Mouse (Mus musculus) brain, embryonic 18.5 days (tissue): Measurements from ENCODE around the gene Atp5g1.

Experiments
- DNase-seq: peaks from one replicate; pipeline ENCODE4 v3.0.0-alpha.2; 2012; ENCODE audit warnings: low read depth, low spot score

Atp5g1 gene

DNA sequence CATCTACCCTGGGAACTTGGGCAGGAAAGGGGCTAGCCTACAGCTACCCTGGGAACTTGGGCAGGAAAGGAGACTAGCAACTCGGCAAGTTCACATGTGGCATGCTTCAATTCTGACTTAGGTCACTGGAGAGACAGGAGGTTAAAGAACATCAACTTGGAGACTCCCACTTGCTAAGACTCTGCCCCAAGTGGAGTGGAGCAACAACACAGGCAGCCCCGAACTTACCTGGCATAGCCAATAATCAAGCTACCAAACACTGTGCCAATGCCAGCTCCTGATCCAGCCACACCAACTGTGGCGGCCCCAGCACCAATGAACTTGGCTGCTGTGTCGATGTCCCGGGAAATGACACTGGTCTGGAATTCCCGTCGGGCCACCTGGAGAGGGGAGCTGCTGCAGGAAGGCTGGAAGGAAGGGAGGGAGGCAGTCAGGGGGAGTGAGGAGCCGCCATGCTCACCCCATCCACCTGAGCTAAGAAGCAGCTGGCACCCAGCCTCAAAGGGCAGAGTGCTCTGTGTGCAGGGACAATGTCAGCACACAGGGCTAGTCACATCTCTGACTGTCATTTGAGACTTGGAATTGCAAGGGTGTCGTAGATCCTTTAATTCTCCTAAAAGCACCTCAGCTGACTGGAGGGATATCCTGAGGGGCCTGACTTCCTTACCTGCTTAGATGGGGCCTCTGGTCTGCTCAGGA lies 2.0 kb downstream of the Atp5g1 start:
- DNase-seq: no peak

DNA sequence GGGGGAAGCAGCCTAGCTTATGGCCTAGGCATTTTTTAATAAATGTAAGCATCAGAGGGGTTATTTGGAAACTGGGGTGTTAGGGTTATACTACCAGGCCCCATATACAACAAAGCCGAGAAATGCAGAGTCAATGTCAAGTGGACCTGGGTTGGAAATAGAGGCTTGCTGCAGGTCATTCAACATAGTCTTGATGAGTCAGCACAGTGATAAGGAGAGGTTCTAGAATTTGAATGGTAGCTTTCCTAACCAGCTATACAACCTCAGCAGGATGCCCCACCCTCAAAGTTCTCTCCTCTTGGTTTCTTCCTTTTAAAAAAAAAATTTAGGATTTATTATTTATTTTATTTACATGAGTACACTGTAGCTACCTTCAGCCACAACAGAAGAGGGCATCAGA lies 4.5 kb downstream of the Atp5g1 start:
- DNase-seq: no peak

DNA sequence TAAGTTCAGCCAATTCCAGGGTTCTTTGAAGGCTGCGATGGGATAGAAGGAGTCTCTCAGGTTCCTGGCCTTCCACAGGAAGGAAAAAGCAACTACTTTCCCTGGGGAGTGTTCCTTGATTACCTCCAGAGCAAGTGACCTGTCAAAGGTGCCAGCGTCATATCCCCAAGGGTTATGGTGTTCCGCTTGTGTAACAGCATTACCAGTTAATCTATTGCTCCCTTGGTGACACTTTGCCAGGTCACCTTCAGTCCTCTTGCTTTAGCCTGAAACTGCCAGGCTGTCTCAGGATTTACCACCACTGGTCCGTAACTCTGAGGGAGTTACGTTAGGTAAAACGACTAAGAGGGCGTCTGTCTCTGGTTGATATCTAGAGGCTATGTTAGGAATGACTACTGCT lies 5.1 kb downstream of the Atp5g1 start:
- no peak for DNase-seq

DNA sequence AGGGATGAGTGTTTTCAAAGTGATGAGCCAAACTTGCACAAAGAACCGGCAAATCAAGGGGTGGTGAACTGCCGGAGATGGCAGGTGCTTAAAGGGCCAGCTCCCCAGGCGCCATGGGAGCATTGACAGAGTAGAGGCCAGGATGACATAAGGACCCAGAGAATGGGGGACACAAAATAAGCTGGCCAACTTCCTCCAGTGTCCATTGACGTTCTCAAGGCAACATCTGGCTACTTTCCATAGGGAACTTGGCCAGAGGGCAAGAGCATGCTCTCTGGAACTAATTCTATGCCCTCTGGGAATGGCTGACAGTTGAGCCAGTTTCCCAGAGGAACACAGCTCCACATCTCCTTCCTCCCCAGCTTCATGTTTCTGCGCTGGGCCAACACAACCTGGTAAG lies 7.2 kb downstream of the Atp5g1 start:
- DNase-seq: no peak

DNA sequence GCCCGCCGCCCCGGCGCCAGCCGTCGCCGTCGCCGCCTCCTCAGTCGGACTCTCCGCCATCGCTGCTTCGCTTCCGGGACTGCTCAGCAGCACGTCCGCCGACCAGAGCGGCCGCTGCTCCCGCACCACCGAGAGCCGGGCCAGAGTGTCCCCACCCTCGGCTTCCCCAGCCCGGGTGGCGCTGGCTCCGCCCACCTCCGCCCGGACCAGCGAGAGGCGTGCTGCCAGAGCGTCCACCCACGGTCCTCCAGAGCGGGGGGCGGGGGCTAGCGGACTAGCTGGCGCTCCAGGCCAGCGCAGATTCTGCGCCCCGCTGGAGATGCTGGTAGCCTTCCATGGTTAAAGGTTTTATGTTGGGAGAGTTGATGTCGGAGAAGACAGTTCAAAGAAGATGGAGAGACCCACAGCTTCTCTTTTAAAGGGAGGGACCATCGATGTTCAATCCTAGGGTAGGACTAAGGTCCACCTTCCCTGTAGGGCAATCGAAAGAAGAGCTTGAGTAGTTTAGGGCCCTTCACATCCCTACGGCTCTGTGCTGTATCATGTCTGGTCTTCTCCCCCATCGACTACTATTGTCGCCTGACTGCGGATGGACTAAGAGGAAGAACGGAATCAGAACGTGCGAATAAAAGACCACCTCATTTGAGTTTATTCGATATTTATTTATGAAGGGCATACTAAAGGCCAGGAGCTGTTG lies 10.1 kb downstream of the Atp5g1 start, which contains the start of gene Ube2z:
Gene Ube2z, minus strand, starts transcription at position 174 of the 697 bp plus-strand sequence.
- peak; percentile 88 for DNase-seq

DNA sequence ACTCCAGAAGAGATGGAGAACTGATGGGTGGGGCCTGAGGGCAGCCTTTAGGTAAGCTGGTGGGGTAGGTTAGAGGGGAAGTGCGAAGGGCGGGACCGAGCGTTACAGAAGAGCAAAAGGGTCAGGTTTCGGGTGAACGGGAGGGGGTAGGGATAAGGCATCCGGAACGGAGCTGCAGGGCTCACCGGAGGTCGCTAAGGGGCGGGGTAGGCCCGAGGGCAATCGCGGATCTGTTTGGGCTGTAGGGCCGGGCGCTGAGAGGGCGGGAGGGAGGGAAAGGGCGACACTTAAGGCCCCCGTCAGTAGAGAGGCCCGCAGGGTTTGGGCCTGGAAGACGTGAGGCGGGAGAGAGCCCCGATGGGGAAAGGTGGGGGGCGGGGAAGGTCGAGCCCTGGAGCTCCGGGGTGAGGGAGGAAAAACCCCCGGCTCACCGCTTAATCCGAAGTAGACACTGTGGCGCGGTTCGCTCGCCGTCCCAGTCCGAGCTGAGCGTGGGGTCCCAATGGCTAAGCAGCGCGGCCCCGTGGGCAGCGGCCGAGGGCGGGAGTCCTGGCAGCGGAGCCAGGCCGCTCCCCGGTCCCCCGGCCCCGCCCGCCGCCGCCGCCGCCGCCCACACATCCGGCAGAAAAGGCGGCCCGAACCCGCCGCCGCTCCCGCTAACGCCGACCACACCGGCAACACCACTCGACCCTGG lies 10.8 kb downstream of the Atp5g1 start:
- DNase-seq: no peak

DNA sequence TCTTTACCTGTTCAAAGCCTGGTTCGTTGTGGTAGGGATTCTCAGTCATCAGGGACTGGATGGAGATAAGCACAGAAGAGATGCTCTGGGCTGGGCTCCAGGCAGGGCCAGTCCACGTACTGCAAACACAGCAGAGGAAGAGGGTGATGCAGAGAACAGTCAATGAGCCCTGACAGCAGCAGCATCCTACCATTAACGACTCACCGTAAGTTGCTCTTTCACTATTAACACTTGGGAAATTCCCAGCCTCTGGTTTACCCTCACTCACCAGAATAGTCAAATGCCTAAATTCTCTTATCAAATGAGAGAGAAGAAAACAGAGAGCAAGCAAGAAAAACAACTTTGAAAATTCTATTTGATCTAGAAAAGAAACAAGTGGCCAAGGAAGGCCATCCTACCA lies 17.2 kb downstream of the Atp5g1 start:
- no peak for DNase-seq

DNA sequence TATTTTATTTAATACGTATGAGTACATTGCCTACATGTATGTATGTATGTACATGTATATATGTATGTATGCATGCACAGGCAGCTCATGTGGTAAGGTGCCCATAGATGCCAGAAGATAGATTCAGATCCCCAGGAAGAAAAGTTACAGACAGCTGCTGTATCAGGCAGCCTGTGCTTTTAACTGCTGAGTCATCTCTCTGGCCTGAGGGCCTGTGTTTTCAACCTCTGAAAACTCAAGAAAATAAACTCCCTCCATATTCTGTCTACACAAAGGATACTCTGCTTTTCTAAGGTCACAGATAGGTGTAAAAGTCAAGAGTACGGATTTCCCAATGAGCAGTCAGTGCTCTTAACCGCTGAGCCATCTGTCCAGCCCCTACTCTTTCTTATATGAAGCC lies 24.6 kb downstream of the Atp5g1 start:
- DNase-seq: no peak

DNA sequence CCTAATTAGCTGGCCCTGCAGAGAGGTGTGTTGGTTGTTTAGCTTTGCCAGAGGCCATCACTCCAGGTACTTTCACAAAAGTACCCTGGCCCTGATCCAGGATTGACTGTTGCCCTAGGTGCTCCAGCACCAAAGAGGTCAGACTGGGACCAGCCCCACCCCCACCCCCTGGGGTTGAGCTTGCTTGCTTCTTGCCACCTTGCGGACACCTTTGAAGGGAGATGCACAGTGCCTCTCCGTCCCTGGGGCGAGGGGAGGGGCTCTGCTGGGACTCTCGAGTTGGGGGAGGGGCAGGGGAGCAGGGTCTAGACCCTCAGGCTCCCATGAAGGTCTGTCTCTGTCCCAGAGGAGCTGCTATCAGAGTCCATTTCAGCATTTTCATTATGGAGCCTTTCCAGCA lies 25.5 kb downstream of the Atp5g1 start:
- DNase-seq: no peak

DNA sequence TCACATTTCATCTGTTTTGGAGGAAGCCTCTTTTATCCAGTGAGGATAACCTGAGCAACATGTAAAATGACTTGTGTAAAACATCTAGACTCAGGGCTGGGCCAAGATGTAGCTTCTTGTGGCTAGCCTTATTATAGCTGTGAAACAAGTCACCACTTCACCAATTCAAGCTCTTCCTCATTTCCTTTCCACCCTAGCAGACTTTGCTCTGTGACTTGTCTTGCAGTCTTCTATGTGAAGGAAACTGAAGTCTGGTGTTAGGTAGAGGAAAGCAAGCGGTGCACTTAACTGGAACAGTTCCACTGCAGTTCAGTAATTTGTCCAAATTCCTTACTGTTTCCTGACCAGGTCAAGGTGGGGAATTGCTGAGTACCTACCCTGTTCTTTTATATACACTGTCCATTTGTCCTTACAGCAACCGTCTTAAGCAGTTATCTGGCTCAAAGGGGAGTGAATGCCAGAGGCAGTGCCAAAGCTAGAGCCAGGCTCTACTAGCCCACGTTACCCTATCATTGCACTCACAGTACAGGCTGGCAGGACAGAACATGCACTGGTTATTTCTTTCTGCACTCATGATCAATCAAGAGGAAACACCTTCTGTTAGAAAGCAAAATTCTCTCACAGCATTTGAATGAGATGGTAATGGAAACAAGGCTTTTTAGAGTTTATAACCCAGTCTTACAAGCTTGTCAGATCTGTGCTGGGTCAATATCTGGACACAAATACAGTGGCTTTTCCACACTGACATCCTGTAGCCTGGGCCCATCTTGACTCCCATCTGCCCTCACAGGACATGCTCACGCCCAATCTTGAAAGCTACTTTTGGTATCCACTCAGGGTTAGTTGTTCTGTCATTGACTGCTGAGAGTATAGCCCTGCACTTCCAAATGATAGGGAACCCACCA lies 27.7 kb downstream of the Atp5g1 start:
- DNase-seq: no peak

DNA sequence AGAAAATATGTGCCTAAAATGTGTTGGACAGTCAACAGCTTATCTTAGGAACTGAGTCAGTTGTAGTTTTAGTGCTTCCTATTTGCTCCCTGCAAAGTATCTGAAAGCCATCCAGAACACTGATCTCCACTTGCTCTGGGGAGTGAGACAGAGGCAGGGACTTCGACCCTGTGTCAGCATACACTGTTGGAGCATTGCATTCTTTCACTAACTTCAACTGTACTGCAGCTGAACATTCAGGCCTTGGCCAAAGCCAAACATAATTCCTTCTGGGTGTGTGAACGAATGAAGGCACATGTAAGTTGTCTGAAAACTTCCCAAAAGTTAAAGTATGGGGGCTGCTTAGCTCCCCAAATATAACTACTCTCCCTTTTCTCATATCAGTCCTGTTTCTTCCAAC lies 28.7 kb downstream of the Atp5g1 start:
- DNase-seq: no peak

DNA sequence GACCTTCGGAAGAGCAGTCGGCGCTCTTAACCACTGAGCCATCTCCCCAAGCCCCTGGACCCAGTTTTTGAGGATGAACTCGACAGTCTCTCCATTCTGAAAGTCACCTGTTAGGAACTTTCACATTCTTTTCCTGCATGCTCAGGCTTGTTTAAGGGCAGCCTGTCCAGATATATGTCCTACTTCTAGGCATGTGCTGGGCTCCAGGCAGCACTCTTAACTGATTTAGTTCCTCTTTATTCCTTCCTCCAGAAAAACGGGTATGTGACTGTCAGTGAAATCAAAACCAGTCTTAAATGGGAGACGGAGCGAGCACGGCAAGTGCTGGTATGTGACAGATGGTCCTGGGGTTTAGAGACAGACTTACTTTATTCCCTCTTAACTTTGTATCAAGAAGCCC lies 29.4 kb downstream of the Atp5g1 start:
- DNase-seq: no peak

DNA sequence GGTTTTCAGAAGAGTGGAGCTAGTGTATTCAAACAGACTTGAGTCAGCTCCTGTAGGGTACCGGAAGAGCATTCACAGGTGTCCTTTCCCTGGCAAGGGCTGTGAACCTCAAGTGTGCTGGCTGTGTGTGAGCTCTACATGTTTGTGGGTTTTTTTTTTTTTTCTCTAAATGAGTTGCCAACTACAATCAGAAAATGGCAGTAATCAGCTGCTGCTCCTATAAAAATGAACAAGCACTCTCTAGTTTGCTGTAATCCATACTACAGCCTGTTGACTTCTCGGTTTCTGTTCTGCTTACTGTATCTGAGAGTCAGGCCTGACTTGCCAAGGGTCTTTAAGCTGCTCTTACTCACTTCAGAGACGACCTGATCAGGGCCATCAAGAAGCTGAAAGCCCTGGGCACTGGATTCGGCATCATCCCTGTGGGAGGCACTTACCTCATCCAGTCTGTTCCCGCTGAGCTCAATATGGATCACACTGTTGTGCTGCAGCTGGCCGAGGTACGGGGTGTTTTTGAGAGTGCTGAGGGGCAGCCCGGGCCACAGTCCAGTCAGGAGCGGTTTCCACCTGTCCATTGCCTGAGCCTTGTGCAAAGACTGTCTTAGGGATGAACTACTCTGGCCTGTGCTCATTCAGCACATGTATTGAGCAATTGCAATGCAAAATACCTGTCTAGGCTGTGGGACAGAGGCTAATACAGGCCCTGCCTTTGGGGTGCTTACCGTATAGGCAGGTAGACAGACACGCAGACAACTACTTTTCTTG lies 30.5 kb downstream of the Atp5g1 start:
- no peak for DNase-seq

DNA sequence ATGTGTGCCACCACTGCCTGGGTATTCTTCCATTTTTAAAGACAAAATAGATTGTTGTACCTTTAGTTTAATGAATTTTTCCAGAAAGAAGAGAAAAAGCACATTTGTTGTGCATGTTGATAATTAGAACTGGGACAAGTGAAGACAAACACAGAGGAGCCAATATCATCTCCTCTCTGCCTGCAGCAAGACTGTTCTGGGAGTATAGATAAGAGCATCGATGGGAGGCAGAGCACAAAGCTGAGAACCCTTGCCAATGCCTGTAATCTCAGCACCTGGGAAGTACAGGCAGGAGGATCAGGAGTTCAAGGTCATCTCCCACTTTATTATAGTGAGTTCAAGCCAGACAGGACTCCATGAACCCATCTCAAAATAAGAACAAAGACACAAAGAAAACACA lies 36.9 kb downstream of the Atp5g1 start:
- no peak for DNase-seq

DNA sequence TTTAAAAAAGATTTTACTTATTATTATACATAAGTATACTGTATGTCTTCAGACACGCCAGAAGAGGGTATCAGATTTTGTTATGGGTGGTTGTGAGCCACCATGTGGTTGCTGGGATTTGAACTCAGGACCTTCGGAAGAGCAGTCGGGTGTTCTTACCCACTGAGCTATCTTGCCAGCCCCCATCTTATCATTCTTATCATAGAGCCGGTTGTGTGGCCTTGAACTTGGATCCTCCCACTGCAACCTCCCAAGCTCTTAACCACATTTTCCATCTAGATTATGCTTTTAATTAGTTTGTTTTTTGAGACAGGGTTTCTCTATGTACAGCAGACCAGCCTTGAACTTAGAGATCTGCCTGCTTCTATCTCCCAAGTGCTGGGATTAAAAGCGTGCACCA lies 38.0 kb downstream of the Atp5g1 start:
- no peak for DNase-seq

DNA sequence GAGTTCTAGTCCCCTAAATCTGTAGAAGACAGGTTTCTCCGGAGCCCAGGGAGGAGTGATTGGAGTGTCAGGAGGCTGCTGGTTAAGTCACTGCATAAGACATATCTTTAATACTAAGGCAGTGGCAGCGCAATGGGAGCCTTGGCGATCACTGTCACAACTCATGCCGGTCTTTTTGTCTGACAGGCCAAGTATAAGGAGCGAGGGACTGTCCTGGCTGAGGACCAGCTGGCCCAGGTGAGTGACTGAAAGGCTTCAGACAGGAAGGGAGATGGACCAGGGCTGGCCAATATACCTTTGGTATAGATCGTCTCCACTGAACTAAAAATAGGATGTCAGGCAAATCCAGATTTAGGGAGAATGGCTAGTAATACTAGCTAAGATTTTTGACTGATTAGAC lies 40.3 kb downstream of the Atp5g1 start:
- DNase-seq: no peak

DNA sequence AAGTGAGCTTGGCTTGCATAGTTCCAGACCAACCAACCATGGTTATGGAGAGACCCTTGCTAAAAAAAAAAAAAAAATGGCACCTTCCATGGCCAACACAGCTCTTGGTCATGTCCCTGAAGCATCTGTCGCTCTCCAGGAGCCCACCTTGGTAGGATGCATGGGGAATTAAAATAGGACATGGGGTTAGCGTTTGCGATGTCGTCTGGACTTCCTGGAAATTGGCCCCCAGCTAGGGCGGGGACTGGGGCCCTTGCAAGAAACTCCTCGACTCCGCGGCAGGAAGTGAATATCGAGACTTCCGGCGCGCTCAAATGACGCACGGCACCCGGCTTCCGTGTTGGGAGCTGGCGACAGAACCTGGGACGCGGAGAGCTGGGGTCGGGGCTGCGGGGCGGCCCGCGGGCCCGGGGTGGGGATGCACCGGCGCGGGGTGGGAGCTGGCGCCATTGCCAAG lies 40.8 kb downstream of the Atp5g1 start, which contains the start of gene Snf8:
Gene Snf8, plus strand, starts transcription at position 290 of the 457 bp plus-strand sequence.
- peak; percentile 85 for DNase-seq

DNA sequence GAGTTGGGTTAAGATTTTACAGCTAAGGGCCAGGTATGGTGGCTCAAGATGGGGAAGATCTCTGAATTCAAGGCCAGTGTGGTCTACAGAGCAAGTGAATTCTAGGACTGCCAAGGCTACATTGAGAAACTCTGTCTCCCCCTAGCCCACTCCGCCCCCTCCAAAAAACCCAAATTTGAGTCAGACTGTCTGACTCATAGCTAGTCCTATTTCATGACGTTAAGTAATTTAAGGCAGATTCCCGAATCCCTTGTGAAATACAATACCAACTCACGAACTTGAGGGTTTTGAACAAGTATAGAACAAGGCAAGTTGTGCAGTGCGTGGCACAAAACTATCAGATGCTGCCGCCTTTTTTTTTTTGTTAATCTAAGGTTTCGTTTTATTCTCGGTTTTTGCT lies 41.4 kb downstream of the Atp5g1 start:
- DNase-seq: no peak

DNA sequence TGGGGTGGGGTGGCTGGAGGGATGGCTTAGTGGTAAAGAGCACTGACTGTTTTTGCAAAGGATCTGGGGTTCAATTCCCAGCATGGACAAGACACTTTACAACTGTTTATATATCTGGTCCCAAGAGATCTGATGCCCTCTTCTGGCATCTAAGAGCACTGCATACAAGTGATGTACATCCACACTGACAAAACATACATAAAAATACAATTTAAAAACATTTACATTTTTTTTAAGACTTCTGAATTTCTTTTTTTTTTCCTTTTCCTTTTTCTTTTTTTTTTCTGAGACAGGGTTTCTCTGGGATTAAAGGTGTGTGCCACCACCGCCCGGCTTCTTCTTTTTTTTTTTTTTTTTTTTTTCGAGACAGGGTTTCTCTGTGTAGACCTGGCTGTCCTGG lies 42.2 kb downstream of the Atp5g1 start:
- DNase-seq: no peak

DNA sequence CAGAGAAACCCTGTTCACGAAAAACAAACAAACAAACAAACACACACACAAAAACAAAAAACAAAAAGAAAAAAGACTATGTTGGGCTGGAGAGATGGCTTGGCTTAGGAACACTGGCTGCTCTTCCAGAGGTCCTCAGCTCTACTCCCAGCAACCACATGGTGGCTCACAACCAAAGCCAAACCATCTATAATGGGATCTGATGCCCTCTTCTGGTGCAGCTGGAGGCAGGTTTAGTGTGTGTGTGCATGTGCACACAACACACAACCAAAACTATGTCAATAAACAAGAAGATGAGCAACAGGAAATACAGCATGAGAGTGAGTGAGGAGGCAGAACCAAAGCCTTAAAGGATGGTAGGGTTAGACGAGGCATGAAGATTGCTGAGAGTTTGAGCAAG lies 43.8 kb downstream of the Atp5g1 start:
- DNase-seq: no peak

DNA sequence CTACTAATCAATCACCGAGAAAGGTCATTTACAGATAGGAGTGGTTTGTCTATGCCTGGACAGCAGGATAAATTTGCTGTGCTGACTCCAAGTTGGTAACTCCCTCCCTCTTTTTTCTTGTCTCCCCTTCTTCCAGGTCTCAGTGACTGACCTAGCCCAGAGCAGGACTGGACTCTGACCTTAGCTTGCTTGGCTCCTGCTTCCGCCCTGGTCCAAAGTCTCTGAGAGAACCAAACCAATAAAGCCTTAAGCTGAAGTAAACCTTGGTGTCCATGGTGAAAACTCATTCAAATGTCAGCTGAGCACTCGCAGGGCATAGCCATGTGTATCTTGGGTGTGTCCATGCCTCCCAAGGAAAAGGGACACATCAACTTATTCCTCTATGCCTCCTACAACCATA lies 44.9 kb downstream of the Atp5g1 start:
- DNase-seq: no peak
